Mouse (Mus musculus): Measurements from ENCODE around the gene Surf4.

DNA sequence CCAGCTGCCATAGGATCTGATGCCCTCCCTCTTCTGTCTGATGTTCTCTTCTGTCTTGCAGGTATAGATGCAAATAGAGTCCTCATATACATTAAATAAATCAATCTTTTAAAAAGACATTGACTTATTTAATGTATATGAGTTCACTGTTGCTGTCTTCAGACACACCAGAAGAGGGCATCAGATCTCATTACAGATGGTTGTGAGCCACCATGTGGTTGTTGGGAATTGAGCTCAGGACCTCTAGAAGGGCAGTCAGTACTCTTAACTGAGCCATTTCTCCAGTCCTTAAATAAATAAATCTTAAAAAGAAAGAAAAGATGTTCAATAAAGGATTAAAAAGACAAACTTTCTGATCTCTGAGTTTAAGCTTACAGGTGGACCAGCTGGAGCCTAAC, 24.3 kb downstream of the Surf4 start:
- TF ChIP-seq POLR2A (IDR thresholded peaks at IDR 0.05; ENCODE audit: borderline replicate concordance, low read depth, low read length) (no peak), CTCF (IDR thresholded peaks at IDR 0.05; ENCODE audit: low read depth, low read length) (no peak)

Measured in bone marrow macrophage, adult 2 months (primary cell).